Mouse (Mus musculus) heart, embryonic 16.5 days (tissue): ENCODE data around the gene Paqr3. TPM values are rescaled to one million over a fixed set of nuclear protein-coding genes. Genes with fewer than 3 reads are reported as not detected.

Source experiments
- ATAC-seq: fragments of 200-750 bp; cut with Nextera tagmentation; replicated peaks from 2 replicates; pipeline ENCODE4 v1.8.0; 2017; ENCODE audit warnings: moderate number of reproducible peaks; ENCODE audit not compliant: insufficient read depth, low FRiP score; ENCODE audit errors: extremely low read depth
- H3K27ac ChIP-seq: fragments of 300-500 bp; sonication (generic); 2 replicates; pipeline ENCODE4 v1.5.1; 2014; ENCODE audit warnings: mild to moderate bottlenecking, low read length, control low read depth, moderate library complexity
- H3K27me3 ChIP-seq: fragments of 300-500 bp; sonication (generic); 2 replicates; pipeline ENCODE4 v1.6.1; 2014; ENCODE audit warnings: low read length, mixed read lengths; ENCODE audit not compliant: control insufficient read depth, insufficient read depth
- H3K36me3 ChIP-seq: fragments of 300-500 bp; sonication (generic); 2 replicates; pipeline ENCODE4 v1.6.1; 2014; ENCODE audit not compliant: control insufficient read depth, insufficient read depth
- H3K4me1 ChIP-seq: fragments of 300-500 bp; sonication (generic); 2 replicates; pipeline ENCODE4 v1.6.1; 2014; ENCODE audit warnings: low read length, mixed read lengths; ENCODE audit not compliant: control insufficient read depth, insufficient read depth
- H3K4me2 ChIP-seq: fragments of 300-500 bp; sonication (generic); 2 replicates; pipeline ENCODE4 v1.6.1; 2014; ENCODE audit warnings: low read depth, mild to moderate bottlenecking, control low read depth, low read length
- H3K4me3 ChIP-seq: fragments of 300-500 bp; sonication (generic); 2 replicates; pipeline ENCODE4 v1.5.1; 2014; ENCODE audit warnings: mild to moderate bottlenecking, control low read depth, low read length
- H3K9ac ChIP-seq: fragments of 300-500 bp; sonication (generic); 2 replicates; pipeline ENCODE4 v1.6.1; 2014; ENCODE audit warnings: low read length, control low read depth
- H3K9me3 ChIP-seq: fragments of 300-500 bp; sonication (generic); replicated peaks from 2 replicates; pipeline ENCODE4 v1.6.1; 2016; ENCODE audit warnings: low read length; ENCODE audit not compliant: control insufficient read depth
- WGBS: fragments of 180-500 bp; shearing (Covaris S2); extraction: QIAGEN DNeasy Blood & Tissue Kit; methylation state at CpG from one replicate; pipeline ENCODE4 v1.1.7; 2014; 5-methylcytosine and 5-hydroxymethylcytosine counted together
- polyA plus RNA-seq: library from polyadenylated mRNA; unstranded; fragments of >200 nt; fragmentation: Nextera tagmentation; extraction: Ambion mirVana; gene quantifications from 2 replicates; pipeline ENCODE4 v1.2.1, GENCODE M21; 2015

Gene Paqr3
- polyA plus RNA-seq, 1 experiment from 2014 or later, result 1.6 TPM

DNA sequence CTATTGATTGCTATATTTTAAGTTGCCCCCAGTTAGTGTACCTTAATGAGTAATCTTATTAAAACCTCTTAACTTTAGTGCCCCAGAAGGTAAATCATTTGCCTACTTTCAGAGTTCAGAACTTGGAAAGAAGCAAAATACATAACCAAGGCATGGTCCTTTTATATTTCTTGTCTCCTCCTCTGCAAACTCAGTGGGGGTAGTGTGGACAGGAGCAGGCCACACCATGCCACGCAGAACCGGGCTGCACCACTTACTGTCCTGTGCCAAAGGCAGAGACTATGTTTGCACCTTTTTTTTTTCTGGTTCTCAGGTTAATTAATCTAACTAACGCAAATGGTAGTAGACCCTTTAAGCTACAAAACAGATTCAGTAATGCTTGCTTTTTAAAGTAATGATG lies 22.0 kb downstream of the Paqr3 start:
- no peaks in the 10 kb centered on the region for H3K4me1 ChIP-seq
- no peak overlapping the region for H3K9ac ChIP-seq
- peaks cover 6% of the 10 kb centered on the region for H3K36me3 ChIP-seq
- H3K9me3 ChIP-seq, result no peaks in the 10 kb centered on the region
- 92% methylated on average over 3 of the region's 3 CpGs for WGBS
- no peak overlapping the region for H3K4me3 ChIP-seq
- H3K27ac ChIP-seq, result no peak overlapping the region
- H3K27me3 ChIP-seq, result no peaks in the 10 kb centered on the region
- H3K4me2 ChIP-seq, result no peak overlapping the region
- ATAC-seq, result no peak

DNA sequence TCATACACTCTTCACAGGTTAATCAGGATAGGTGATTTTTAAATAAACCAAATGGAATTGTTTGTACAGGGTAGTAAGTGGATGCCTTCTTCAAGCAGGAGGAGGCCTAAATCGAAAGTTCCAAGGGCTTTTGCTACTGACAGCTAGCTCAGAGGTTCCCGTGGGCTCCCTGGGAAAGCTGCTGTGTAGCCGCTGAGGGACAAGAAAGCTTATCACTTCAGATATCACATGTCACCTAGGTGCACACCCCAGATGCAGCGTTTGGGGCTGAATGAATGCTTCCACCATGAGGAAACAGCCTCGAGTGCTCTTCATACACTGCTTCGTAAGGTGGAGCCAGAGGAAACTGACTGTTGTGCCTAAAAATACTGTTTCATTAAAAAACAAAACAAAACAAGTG lies 23.2 kb downstream of the Paqr3 start:
- no peak overlapping the region for H3K4me2 ChIP-seq
- H3K9me3 ChIP-seq, result no peaks in the 10 kb centered on the region
- no peaks in the 10 kb centered on the region for H3K4me1 ChIP-seq
- no peaks in the 10 kb centered on the region for H3K27me3 ChIP-seq
- no peak overlapping the region for H3K9ac ChIP-seq
- H3K27ac ChIP-seq, result no peak overlapping the region
- ATAC-seq, result no peak
- no peak overlapping the region for H3K4me3 ChIP-seq
- peaks cover 6% of the 10 kb centered on the region for H3K36me3 ChIP-seq
- 64% methylated on average over 6 of the region's 6 CpGs for WGBS

DNA sequence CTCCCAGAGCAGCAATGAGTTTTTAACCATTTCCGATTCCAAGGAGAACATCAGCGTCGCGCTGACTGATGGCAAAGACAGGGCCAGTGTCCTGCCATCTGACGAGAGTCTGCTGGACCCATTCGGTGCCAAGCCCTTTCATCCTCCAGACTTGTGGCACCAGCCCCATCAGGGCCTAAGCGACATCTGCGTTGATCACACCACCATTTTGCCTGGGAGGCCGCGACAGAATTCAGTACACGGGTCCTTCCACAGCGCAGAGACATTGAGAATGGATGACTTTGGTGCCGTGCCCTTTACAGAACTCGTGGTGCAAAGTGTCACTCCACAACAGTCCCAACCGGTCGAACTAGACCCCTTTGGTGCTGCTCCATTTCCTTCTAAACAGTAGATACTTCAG lies 23.6 kb downstream of the Paqr3 start:
- Histone ChIP-seq H3K9me3 (no peaks in the 10 kb centered on the region), H3K4me2 (peak overlapping the region; percentile 45), H3K36me3 (peaks cover 6% of the 10 kb centered on the region), H3K4me3 (no peak overlapping the region), H3K4me1 (no peaks in the 10 kb centered on the region), H3K9ac (no peak overlapping the region), H3K27me3 (no peaks in the 10 kb centered on the region), H3K27ac (no peak overlapping the region)
- WGBS, result 91% methylated on average over 16 of the region's 16 CpGs
- no peak for ATAC-seq

- ATAC-seq, result peak; percentile 76; the same call in 1 of the 2 replicates
Observed at GRCm38 (mm10) chr5:97087030-97087630, 24.3 kb downstream of the Paqr3 start.

DNA sequence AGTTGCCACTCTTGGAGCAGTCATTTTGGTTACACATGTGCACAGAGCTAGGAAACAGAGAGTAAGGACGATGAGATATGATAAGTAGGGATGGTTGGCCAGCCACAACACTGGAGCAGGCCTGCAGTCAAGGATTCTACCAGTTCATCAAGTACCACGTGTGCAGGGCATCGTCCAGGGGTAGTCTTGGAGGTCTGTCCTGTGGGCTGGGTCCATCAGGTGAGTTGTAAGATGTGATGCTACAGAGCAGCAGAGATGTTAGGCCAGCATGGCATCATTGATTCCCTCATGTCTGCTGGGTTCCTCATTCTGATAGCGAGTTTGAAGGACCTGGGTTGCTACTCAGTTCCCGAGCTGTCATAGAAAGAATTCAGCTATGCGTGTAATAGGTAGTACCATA lies 26.3 kb downstream of the Paqr3 start:
- WGBS, result 91% methylated on average over 6 of the region's 6 CpGs
- no peaks in the 10 kb centered on the region for H3K27me3 ChIP-seq
- H3K4me1 ChIP-seq, result no peaks in the 10 kb centered on the region
- H3K4me3 ChIP-seq, result no peak overlapping the region
- ATAC-seq, result no peak
- H3K27ac ChIP-seq, result no peak overlapping the region
- no peak overlapping the region for H3K4me2 ChIP-seq
- H3K9me3 ChIP-seq, result no peaks in the 10 kb centered on the region
- peaks cover 6% of the 10 kb centered on the region for H3K36me3 ChIP-seq
- no peak overlapping the region for H3K9ac ChIP-seq

More at GRCm38 (mm10) chr5:97087030-97087630, 24.3 kb downstream of the Paqr3 start:
- no peaks in the 10 kb centered on the region for H3K4me1 ChIP-seq
- H3K4me3 ChIP-seq, result peak overlapping the region; percentile 23; the same call in 1 of the 2 replicates
- no peaks in the 10 kb centered on the region for H3K27me3 ChIP-seq
- H3K27ac ChIP-seq, result peak overlapping the region; percentile 31
- peaks cover 6% of the 10 kb centered on the region for H3K36me3 ChIP-seq
- H3K9ac ChIP-seq, result peak overlapping the region; percentile 46; the same call in 1 of the 2 replicates
- peak overlapping the region; percentile 45 for H3K4me2 ChIP-seq
- no peaks in the 10 kb centered on the region for H3K9me3 ChIP-seq
- 63% methylated on average over 24 of the region's 24 CpGs for WGBS

DNA sequence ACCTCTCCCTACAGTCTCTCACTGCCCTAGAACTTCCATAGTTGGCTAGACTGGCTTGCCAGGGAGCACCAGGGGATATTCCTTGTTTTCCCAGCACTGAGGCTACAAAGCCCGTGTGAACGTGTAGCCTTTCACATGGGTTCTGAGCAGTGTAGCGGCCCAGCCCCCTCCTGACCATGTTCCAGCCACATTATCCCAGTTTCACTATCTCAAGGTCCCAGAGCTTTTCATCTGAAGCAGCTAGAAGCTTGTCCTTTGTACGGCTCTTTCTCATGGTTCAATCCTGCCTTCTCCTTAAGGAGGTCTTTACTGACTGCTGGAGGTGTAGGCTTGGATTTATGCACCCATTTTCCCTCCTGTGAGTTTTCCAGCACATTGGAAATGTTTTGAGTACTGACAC lies 26.9 kb downstream of the Paqr3 start:
- 81% methylated on average over 4 of the region's 4 CpGs for WGBS
- no peak overlapping the region for H3K4me3 ChIP-seq
- H3K9ac ChIP-seq, result no peak overlapping the region
- H3K27ac ChIP-seq, result no peak overlapping the region
- H3K27me3 ChIP-seq, result no peaks in the 10 kb centered on the region
- H3K36me3 ChIP-seq, result peaks cover 6% of the 10 kb centered on the region
- H3K9me3 ChIP-seq, result no peaks in the 10 kb centered on the region
- H3K4me2 ChIP-seq, result no peak overlapping the region
- peaks cover 3% of the 10 kb centered on the region; the same call in 1 of the 2 replicates for H3K4me1 ChIP-seq
- ATAC-seq, result no peak

DNA sequence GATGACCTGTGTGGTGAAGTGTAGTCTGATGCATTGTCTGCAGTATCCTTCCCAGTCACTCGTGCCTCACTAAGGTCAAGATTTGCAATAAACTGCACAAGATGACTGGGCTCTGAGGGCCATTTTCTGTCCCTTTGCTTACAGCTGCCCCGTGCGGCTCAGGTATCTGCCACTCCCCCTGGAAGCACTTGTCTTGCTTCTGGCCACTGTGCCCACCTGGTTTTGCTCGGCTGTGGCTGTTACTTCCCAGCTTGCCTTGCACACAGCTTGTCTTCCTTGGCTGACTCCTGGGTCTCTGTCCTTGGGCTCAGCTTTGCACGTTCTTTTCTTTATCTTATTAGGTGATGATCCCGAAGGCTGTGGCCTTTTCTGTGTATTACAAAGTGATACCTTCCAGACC lies 27.7 kb downstream of the Paqr3 start:
- H3K4me2 ChIP-seq, result no peak overlapping the region
- peaks cover 3% of the 10 kb centered on the region; the same call in 1 of the 2 replicates for H3K4me1 ChIP-seq
- no peak overlapping the region for H3K9ac ChIP-seq
- no peak overlapping the region for H3K27ac ChIP-seq
- WGBS, result 70% methylated on average over 6 of the region's 6 CpGs
- ATAC-seq, result no peak
- no peaks in the 10 kb centered on the region for H3K9me3 ChIP-seq
- H3K4me3 ChIP-seq, result no peak overlapping the region
- H3K27me3 ChIP-seq, result no peaks in the 10 kb centered on the region
- peaks cover 6% of the 10 kb centered on the region for H3K36me3 ChIP-seq

DNA sequence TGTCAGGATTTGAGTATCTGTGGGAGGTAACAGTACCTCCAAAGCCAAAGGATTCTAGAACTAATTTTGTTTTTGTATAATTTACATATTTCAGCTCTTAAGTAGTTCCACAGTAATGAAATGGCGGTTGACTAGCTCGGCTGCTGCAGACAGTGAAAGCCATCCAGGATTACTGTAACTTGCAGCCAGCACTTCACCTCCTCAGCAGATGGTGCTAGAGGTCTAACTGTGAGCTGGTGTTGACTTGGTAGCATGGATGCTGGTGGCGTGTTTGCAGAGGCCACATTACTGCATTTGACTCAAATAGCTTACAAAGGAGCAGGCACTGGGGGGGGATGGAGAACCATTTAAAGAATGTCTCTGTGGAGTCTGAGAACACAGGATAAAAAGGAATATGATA lies 29.9 kb downstream of the Paqr3 start:
- H3K36me3 ChIP-seq, result no peaks in the 10 kb centered on the region
- ATAC-seq, result no peak
- WGBS, result 56% methylated on average over 3 of the region's 3 CpGs
- H3K27me3 ChIP-seq, result no peaks in the 10 kb centered on the region
- H3K27ac ChIP-seq, result no peak overlapping the region
- no peaks in the 10 kb centered on the region for H3K9me3 ChIP-seq
- H3K4me3 ChIP-seq, result no peak overlapping the region
- no peak overlapping the region for H3K4me2 ChIP-seq
- H3K9ac ChIP-seq, result no peak overlapping the region
- peaks cover 3% of the 10 kb centered on the region; the same call in 1 of the 2 replicates for H3K4me1 ChIP-seq

GRCm38 (mm10) chr5:97078641-97079040 lies 32.8 kb downstream of the Paqr3 start:
- H3K4me3 ChIP-seq, result no peak overlapping the region
- ATAC-seq, result no peak
- 73% methylated on average over 5 of the region's 5 CpGs for WGBS

More at GRCm38 (mm10) chr5:97078641-97079040, 32.8 kb downstream of the Paqr3 start:
- no peak overlapping the region for H3K9ac ChIP-seq
- no peaks in the 10 kb centered on the region for H3K27me3 ChIP-seq
- peaks cover 3% of the 10 kb centered on the region; the same call in 1 of the 2 replicates for H3K4me1 ChIP-seq
- H3K4me2 ChIP-seq, result no peak overlapping the region
- no peaks in the 10 kb centered on the region for H3K9me3 ChIP-seq
- H3K27ac ChIP-seq, result no peak overlapping the region
- no peaks in the 10 kb centered on the region for H3K36me3 ChIP-seq
